Mouse (Mus musculus): Measurements from ENCODE around the gene Gm572. TPM values are rescaled to one million over a fixed set of nuclear protein-coding genes. Genes with fewer than 3 reads are reported as not detected.

Gm572 gene
- 0.17 TPM in 1 of 2 replicates, not detected in the other for polyA plus RNA-seq (2014; fragmentation: Nextera tagmentation; extraction: Ambion mirVana)

DNA sequence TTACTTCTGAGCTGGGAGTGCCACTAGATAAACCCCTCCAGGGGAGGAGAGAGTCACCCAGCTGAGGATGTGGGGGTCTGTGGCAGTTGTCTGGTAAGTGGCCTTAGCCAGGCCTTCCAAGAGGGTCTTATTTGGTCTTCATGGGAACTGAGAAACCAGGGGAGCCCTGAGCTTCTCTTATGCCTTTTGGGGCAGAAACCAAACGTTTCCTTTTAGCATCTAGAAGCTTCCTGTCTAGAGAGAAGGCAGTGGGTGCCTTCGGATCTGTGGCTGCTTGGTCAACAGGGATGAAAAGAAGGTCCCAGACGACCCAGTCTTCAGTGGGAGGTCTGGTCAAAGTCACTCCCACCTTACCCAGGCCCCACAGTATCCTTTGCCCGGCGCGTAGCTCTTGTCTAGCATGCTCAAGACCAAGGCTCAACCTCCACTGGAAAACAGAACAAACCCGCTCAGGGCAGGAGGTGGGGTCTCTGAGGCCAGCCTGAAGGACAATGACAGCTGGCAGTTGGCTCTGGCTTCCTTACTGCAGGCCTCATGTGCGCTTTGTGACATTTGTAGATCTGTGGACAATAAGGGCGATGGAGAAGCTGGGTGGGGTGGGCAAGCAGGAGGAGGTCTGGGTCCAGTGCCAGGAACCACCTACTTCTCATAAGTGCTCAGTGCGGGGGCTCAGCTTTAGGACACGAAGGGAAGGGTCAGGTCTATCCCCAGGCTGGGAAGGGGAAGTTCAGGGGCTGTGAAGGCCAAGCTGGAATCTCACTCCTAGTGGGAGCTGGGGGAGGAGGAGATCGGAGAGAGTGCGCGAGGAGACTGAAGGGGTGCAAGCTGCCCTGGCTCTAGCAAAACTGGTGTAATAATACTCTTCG, at the start of gene Gm572:
Gene Gm572, plus strand, starts transcription at position 27 of the 866 bp plus-strand sequence.
- Histone ChIP-seq H3K4me2 (ENCODE audit: low read depth, low read length) (peak within 1 kb of the TSS; percentile 44), H3K4me3 (ENCODE audit: low read depth, low read length) (peak within 1 kb of the TSS; percentile 19; the same call in 1 of the 2 replicates), H3K27me3 (replicated peaks; ENCODE audit: control insufficient read depth, insufficient read depth, low read length) (no peaks in the 10 kb centered on the region), H3K27ac (replicated peaks; ENCODE audit: low read depth, low read length) (no peak within 1 kb of the TSS), H3K36me3 (ENCODE audit: control insufficient read depth, insufficient read depth, low read length) (no peaks in the 10 kb centered on the region), H3K9ac (ENCODE audit: low read depth, low read length) (peak within 1 kb of the TSS; percentile 37; the same call in 1 of the 2 replicates), H3K4me1 (ENCODE audit: control insufficient read depth, insufficient read depth, low read length) (no peaks in the 10 kb centered on the region), H3K9me3 (ENCODE audit: control insufficient read depth, low read length) (no peaks in the 10 kb centered on the region)
- ATAC-seq (ENCODE audit: low read depth) = peak; percentile 70
- WGBS = 61% methylated on average over 15 of the region's 15 CpGs
- peak; percentile 51 for DNase-seq (ENCODE audit: low spot score)

DNA sequence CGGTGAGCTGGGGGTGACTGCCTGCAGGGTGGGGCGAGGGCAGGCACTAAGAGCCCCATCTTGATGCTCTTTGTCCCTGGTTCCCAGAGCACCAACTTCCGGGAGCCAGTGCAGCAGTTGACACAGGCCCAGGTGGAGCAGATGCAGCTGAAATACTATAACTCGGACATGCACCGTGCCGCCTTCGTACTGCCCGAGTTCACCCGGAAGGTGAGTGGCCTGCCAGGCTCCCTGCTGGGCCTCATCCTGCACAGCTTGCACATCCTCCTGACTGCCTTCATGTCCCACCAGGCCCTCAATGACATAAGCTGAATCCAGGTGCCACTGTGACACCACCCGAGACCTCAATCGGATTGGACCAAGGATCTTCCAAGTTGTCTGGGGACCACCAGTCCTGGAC, 49.1 kb upstream of the Gm572 start:
- peaks cover 6% of the 10 kb centered on the region for H3K4me1 ChIP-seq (ENCODE audit: control insufficient read depth, insufficient read depth, low read length)
- no peak overlapping the region for H3K27ac ChIP-seq (replicated peaks; ENCODE audit: low read depth, low read length)
- ATAC-seq (ENCODE audit: low read depth) (no peak), DNase-seq (ENCODE audit: low spot score) (no peak)
- 94% methylated on average over 11 of the region's 11 CpGs for WGBS
- no peak overlapping the region for H3K9ac ChIP-seq (ENCODE audit: low read depth, low read length)
- no peak overlapping the region for H3K4me2 ChIP-seq (ENCODE audit: low read depth, low read length)
- peaks cover 62% of the 10 kb centered on the region for H3K36me3 ChIP-seq (ENCODE audit: control insufficient read depth, insufficient read depth, low read length)
- no peak overlapping the region for H3K4me3 ChIP-seq (ENCODE audit: low read depth, low read length)
- no peaks in the 10 kb centered on the region for H3K27me3 ChIP-seq (replicated peaks; ENCODE audit: control insufficient read depth, insufficient read depth, low read length)
- 0 out of 2 replicates have a peak, but pooled peaks cover 3% of the 10 kb centered on the region for H3K9me3 ChIP-seq (ENCODE audit: control insufficient read depth, low read length)

DNA sequence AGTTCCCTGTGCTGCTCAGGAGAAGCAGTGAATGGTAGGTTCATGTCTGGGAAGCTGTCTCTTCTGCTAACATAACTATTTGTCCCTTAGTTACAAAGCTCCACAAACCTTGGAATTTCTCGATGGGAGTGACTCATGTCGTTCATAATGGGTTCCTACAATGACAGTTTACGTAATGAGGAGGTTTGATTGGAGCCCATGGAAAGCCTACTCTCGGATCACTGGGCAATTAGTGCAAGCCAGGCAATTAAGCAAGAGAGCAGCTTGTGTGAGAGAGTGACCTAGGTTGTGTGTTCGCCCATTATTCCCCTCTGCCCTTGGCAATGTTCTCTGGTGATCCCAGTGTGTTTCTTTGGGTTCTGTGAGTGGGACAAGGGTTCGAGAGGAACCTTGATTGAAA, 47.2 kb upstream of the Gm572 start:
- DNase-seq (ENCODE audit: low spot score) = no peak
- Histone ChIP-seq H3K4me1 (ENCODE audit: control insufficient read depth, insufficient read depth, low read length) (peaks cover 6% of the 10 kb centered on the region), H3K9ac (ENCODE audit: low read depth, low read length) (no peak overlapping the region), H3K4me2 (ENCODE audit: low read depth, low read length) (no peak overlapping the region), H3K27ac (replicated peaks; ENCODE audit: low read depth, low read length) (no peak overlapping the region), H3K36me3 (ENCODE audit: control insufficient read depth, insufficient read depth, low read length) (peaks cover 68% of the 10 kb centered on the region), H3K27me3 (replicated peaks; ENCODE audit: control insufficient read depth, insufficient read depth, low read length) (no peaks in the 10 kb centered on the region), H3K9me3 (ENCODE audit: control insufficient read depth, low read length) (0 out of 2 replicates have a peak, but pooled peaks cover 3% of the 10 kb centered on the region), H3K4me3 (ENCODE audit: low read depth, low read length) (no peak overlapping the region)
- ATAC-seq (ENCODE audit: low read depth) = no peak
- 88% methylated on average over 6 of the region's 6 CpGs for WGBS

DNA sequence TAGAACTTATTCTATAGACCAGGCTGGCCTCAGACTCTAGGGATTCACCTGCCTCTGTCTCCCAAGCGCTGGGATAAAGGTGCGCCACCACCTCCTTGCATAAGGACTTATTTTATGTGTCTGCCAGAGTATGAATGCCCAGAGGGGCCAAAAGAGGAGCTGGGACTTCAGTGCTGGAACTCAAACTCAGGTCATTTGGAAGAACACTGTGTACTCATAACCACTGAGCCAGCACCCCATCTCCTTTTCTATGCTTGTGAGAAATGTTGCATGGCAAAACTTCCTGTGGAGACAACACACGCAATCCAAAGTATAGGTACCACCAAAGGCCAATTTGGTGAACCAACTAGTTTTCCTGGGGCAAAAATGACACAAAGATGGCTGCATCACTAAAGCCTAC, 46.4 kb upstream of the Gm572 start:
- peaks cover 68% of the 10 kb centered on the region for H3K36me3 ChIP-seq (ENCODE audit: control insufficient read depth, insufficient read depth, low read length)

DNA sequence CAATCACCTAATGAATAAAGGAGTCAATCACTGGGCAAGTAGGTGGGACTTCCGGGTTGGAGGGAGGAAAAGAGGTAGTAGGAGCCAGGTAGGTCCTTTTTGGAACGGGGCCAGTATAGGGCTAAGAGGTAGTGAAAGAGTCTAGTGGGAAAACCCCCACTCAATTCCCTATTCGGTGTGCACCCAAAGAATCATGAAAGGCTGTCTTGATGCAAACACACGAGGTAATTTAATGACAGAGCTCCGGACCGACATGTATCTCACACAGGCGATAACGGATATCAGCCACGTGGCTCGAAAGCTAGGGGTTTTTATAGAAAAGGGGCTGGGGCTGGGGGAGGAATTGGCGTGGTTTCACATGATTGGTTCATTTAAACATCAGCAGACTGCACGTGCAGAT, 44.3 kb upstream of the Gm572 start:
- ATAC-seq (ENCODE audit: low read depth) = no peak

More for the DNA sequence above, 46.4 kb upstream of the Gm572 start:
- no peak for ATAC-seq (ENCODE audit: low read depth)
- 0 out of 2 replicates have a peak, but pooled peaks cover 3% of the 10 kb centered on the region for H3K9me3 ChIP-seq (ENCODE audit: control insufficient read depth, low read length)
- H3K27me3 ChIP-seq (replicated peaks; ENCODE audit: control insufficient read depth, insufficient read depth, low read length) = no peaks in the 10 kb centered on the region
- no peak overlapping the region for H3K4me2 ChIP-seq (ENCODE audit: low read depth, low read length)
- WGBS = 97% methylated on average over 3 of the region's 3 CpGs
- no peak overlapping the region for H3K9ac ChIP-seq (ENCODE audit: low read depth, low read length)
- H3K4me3 ChIP-seq (ENCODE audit: low read depth, low read length) = no peak overlapping the region
- DNase-seq (ENCODE audit: low spot score) = no peak
- peaks cover 6% of the 10 kb centered on the region for H3K4me1 ChIP-seq (ENCODE audit: control insufficient read depth, insufficient read depth, low read length)
- H3K27ac ChIP-seq (replicated peaks; ENCODE audit: low read depth, low read length) = no peak overlapping the region

DNA sequence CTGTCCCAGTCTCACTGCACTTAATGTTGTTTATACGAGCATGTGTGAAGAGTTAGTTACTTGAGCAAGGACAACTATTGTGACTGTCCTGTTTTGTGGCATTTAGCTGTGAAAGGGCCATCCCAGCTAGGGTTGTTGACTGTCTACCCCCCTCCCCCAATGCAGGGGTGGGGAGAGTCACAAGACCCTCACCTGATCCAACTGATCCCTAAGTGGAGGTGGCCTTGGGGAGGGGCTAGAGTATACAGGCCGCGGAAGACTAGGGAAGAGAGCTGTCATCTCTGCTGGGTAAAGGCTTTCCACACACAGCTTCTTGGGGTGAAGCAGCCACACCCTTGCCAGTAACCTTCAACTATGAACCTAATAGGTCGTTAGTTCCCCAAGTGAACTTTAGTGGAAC, 42.8 kb upstream of the Gm572 start:
- Histone ChIP-seq H3K36me3 (ENCODE audit: control insufficient read depth, insufficient read depth, low read length) (peaks cover 42% of the 10 kb centered on the region), H3K4me1 (ENCODE audit: control insufficient read depth, insufficient read depth, low read length) (no peaks in the 10 kb centered on the region), H3K9ac (ENCODE audit: low read depth, low read length) (no peak overlapping the region), H3K9me3 (ENCODE audit: control insufficient read depth, low read length) (0 out of 2 replicates have a peak, but pooled peaks cover 3% of the 10 kb centered on the region), H3K27ac (replicated peaks; ENCODE audit: low read depth, low read length) (no peak overlapping the region), H3K4me2 (ENCODE audit: low read depth, low read length) (no peak overlapping the region), H3K27me3 (replicated peaks; ENCODE audit: control insufficient read depth, insufficient read depth, low read length) (no peaks in the 10 kb centered on the region), H3K4me3 (ENCODE audit: low read depth, low read length) (no peak overlapping the region)
- ATAC-seq (ENCODE audit: low read depth) (no peak), DNase-seq (ENCODE audit: low spot score) (no peak)
- WGBS = 89% methylated on average over 4 of the region's 4 CpGs

More for the DNA sequence above, 44.3 kb upstream of the Gm572 start:
- 91% methylated on average over 12 of the region's 12 CpGs for WGBS
- Histone ChIP-seq H3K9ac (ENCODE audit: low read depth, low read length) (no peak overlapping the region), H3K27ac (replicated peaks; ENCODE audit: low read depth, low read length) (no peak overlapping the region), H3K27me3 (replicated peaks; ENCODE audit: control insufficient read depth, insufficient read depth, low read length) (no peaks in the 10 kb centered on the region), H3K4me2 (ENCODE audit: low read depth, low read length) (no peak overlapping the region), H3K4me1 (ENCODE audit: control insufficient read depth, insufficient read depth, low read length) (no peaks in the 10 kb centered on the region), H3K36me3 (ENCODE audit: control insufficient read depth, insufficient read depth, low read length) (peaks cover 57% of the 10 kb centered on the region), H3K9me3 (ENCODE audit: control insufficient read depth, low read length) (0 out of 2 replicates have a peak, but pooled peaks cover 3% of the 10 kb centered on the region), H3K4me3 (ENCODE audit: low read depth, low read length) (no peak overlapping the region)
- DNase-seq (ENCODE audit: low spot score) = no peak

DNA sequence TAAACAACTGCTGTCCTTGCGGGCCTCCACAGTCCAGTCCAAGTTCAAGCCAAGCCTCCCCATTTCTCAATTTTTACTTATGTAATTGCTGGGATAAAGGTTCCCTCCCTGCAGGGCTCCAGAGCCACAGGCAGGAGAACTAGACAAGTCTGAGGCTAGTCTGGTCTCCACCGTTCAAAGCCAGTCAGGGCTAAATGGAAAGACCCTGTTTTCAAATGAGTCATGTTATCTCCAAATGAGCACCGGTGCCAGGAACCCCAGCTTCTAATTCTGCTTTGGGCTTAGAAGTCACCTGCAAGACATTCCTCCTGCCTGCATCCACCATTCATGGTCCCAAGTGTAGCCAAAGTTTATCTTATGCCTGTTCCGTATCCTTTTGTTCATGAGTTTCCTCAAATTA, 41.2 kb upstream of the Gm572 start:
- H3K4me3 ChIP-seq (ENCODE audit: low read depth, low read length) = no peak overlapping the region
- no peak overlapping the region for H3K4me2 ChIP-seq (ENCODE audit: low read depth, low read length)
- DNase-seq (ENCODE audit: low spot score) (no peak), ATAC-seq (ENCODE audit: low read depth) (no peak)
- no peak overlapping the region for H3K9ac ChIP-seq (ENCODE audit: low read depth, low read length)
- no peak overlapping the region for H3K27ac ChIP-seq (replicated peaks; ENCODE audit: low read depth, low read length)
- 84% methylated on average over 4 of the region's 4 CpGs for WGBS
- peaks cover 26% of the 10 kb centered on the region for H3K36me3 ChIP-seq (ENCODE audit: control insufficient read depth, insufficient read depth, low read length)
- no peaks in the 10 kb centered on the region for H3K27me3 ChIP-seq (replicated peaks; ENCODE audit: control insufficient read depth, insufficient read depth, low read length)
- H3K9me3 ChIP-seq (ENCODE audit: control insufficient read depth, low read length) = 0 out of 2 replicates have a peak, but pooled peaks cover 3% of the 10 kb centered on the region
- H3K4me1 ChIP-seq (ENCODE audit: control insufficient read depth, insufficient read depth, low read length) = no peaks in the 10 kb centered on the region

DNA sequence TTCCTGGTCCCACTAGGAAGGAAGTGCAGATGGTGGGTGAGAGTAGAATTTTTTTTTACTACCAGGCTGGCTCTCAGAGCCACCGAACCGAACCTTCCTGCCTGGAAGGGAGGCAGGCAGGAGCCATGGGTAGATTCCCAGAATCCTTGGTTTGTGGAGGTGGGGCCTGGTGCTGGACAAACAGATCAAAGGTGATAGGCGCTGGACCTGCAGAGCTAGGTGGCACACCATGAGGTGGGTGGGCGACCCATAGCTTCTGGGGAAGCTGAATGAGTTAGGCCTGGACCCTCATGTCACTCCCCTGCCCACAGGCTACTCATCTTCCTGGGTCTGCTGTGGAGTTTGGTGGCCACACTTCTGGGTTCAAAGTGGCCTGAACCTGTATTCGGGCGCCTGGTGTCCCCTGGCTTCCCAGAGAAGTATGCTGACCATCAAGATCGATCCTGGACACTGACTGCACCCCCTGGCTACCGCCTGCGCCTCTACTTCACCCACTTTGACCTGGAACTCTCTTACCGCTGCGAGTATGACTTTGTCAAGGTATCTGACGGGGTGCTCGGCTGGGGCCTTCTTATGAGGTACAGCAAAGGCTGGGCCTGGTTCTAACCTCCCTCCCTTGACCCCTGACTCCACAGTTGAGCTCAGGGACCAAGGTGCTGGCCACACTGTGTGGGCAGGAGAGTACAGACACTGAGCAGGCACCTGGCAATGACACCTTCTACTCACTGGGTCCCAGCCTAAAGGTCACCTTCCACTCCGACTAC, 40.6 kb upstream of the Gm572 start, which contains the start of gene Masp2:
Gene Masp2, plus strand, starts transcription at position 198 of the 764 bp plus-strand sequence.
- WGBS = 86% methylated on average over 14 of the region's 14 CpGs

More for the DNA sequence above, 40.6 kb upstream of the Gm572 start, which contains the start of gene Masp2:
- no peak within 1 kb of the TSS for H3K27ac ChIP-seq (replicated peaks; ENCODE audit: low read depth, low read length)
- H3K4me3 ChIP-seq (ENCODE audit: low read depth, low read length) = no peak within 1 kb of the TSS
- H3K27me3 ChIP-seq (replicated peaks; ENCODE audit: control insufficient read depth, insufficient read depth, low read length) = no peaks in the 10 kb centered on the region
- peaks cover 20% of the 10 kb centered on the region for H3K36me3 ChIP-seq (ENCODE audit: control insufficient read depth, insufficient read depth, low read length)
- H3K9me3 ChIP-seq (ENCODE audit: control insufficient read depth, low read length) = 0 out of 2 replicates have a peak, but pooled peaks cover 3% of the 10 kb centered on the region
- DNase-seq (ENCODE audit: low spot score) (no peak), ATAC-seq (ENCODE audit: low read depth) (no peak)
- H3K4me1 ChIP-seq (ENCODE audit: control insufficient read depth, insufficient read depth, low read length) = no peaks in the 10 kb centered on the region
- H3K4me2 ChIP-seq (ENCODE audit: low read depth, low read length) = no peak within 1 kb of the TSS
- no peak within 1 kb of the TSS for H3K9ac ChIP-seq (ENCODE audit: low read depth, low read length)
